Mouse (Mus musculus) olfactory bulb, adult 2 months (tissue): ENCODE measurements around the gene Atp5s.

Source experiments
- CTCF ChIP-seq: fragments of 200-500 bp; IDR thresholded peaks from 2 replicates; pipeline ENCODE4 v1.5.1; 2012; ENCODE audit warnings: low read depth, mild to moderate bottlenecking, low read length, moderate library complexity; ENCODE audit not compliant: insufficient read depth
- POLR2A ChIP-seq: fragments of 200-500 bp; IDR thresholded peaks from 2 replicates; pipeline ENCODE4 v1.6.1; 2012; ENCODE audit warnings: mild to moderate bottlenecking, low read depth, low read length, moderate library complexity; ENCODE audit not compliant: insufficient read depth

DNA sequence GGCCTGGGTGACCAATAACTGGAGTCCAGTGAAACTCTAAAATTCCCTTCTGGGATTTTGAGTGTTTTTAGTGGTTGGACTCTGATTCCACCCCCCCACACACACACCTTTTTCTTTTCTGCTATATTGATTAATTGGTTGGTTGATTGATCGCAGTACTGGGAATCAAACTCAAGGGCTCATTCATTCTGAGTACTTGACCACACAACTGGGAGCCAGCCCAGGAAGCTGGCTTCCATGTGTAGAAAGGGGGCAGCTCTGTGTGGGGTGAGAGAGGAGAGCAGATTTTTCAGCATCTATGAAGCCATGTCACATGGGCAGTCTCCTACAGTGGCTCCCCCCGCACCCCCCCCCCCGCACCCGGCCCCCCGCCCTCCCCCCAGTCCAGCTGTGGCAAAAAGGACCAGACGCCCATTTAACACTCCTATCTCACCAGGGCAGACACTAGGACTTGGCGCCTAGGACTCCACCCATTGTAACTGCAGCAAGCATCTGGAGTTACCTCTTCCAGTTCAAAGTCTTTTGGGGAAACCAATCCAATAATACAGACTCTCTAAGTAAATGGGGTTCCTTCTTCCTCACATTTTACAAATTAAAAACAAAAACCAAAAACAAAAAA, 34.6 kb downstream of the Atp5s start:
- TF ChIP-seq CTCF (no peak), POLR2A (no peak)
